Mouse (Mus musculus) cerebellum, adult 9-10 months (tissue): ENCODE results near the gene Olfr493.

Experiments used
- DNase-seq: peaks from one replicate; pipeline ENCODE4 v3.0.0; 2022

Gene Olfr493

GRCm38 (mm10) chr7:108346879-108347278 is at the start of gene Olfr493:
Gene Olfr493, minus strand, starts transcription at chr7:108346979.
- DNase-seq: no peak

DNA sequence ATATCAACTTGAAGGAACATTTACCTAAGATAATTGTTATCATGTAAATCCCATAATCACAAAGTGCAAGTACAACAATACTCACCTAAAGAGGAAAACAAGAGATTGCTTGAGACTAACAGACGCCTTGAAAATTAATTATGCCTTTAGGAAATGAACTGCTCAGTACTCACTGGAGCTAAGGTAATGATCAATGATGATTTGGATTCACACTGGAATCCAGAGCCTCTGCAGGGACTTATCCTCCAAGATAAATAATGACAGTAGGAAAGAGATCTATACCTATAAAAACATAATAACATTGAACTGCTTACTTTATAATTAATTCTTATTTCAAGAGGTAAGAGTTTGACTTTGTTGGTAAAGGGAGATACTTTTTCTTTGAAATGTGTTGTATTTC is 46.1 kb upstream of the Olfr493 start, which contains the start of gene Olfr495:
Olfr495 (plus strand) TSS at position 301 of the 400 bp plus-strand sequence.
- DNase-seq: no peak

DNA sequence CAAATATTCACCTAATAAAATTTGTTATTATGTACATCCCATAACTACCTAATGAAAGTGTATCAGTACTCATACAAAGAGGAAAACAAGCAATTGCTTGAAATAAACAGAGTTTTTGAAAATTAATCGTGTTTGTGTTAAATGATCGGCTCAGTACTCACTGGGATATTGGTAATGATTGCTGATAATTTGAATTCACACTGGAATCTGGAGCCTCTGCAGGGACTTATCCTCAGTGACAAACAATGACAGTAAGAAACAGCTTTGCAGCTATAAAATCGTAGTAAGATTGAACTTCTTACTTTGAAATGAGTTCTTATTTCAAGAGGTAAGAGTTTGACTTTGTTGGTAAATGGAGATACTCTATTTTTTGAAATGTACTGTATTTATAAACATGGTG is 18.3 kb upstream of the Olfr493 start, which contains the start of gene Olfr494:
Olfr494 (plus strand) TSS at position 301 of the 400 bp plus-strand sequence.
- no peak for DNase-seq

DNA sequence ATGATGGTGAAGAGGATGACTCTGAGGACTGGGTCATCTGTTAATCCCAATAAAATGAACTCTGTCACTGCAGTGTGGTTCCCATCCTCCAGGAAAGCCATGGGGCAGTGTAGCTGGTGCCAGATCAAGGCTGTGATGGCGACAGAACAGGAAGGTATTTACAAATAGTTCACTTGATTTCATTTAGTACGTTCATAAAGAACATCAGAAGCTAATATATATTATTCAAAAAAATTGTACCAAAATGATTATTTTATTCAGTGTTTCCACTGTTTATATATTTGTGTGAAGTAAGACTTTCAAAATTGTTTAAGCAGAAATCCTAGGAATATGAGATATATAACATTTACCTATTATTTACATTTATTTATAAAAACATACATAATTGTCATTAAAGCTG is 23.2 kb downstream of the Olfr493 start, which contains the start of gene Olfr492:
Olfr492 (minus strand) TSS at position 101 of the 400 bp plus-strand sequence.
- no peak for DNase-seq

DNA sequence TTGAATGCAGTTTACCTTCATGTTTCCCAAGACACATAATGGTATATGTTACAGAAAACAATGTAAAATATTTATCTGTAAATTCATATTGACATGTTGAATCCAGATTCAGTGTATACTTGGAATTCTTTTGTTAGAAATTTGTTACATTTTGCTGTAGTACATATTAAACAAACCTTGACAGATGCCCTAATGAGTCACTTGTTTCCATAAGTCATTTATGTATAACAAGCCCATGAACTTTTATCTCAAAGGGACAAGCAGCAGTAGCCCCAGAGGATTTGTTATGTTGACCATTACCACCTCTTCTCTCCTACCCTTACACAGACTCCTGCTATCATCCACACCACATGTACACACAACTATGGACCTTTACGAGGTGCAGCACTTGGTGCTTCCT is 33.6 kb downstream of the Olfr493 start, which contains the start of gene Olfr491:
Olfr491 (plus strand) TSS at position 301 of the 400 bp plus-strand sequence.
- DNase-seq: no peak
